Mouse (Mus musculus) ZHBTc4 (cell line): ENCODE data around the gene Fam107b.
A peak's percentile ranks its signal among the peaks of the same experiment; 100 is the strongest.

ENCODE experiments used
- DNase-seq: peaks from one replicate; pipeline ENCODE4 v3.0.0-alpha.2; 2011; ENCODE audit warnings: low read depth, low spot score

The Fam107b gene

GRCm38 (mm10) chr2:3738734-3739133, 168.4 kb downstream of the Fam107b start:
- DNase-seq: no peak

GRCm38 (mm10) chr2:3739351-3739961, 169.2 kb downstream of the Fam107b start:
- DNase-seq: no peak

- DNase-seq: no peak
Observed at GRCm38 (mm10) chr2:3740256-3740655, 170.0 kb downstream of the Fam107b start.

- no peak for DNase-seq
Observed at GRCm38 (mm10) chr2:3740670-3741069, 170.4 kb downstream of the Fam107b start.

GRCm38 (mm10) chr2:3742519-3742918, 172.2 kb downstream of the Fam107b start:
- no peak for DNase-seq

DNA sequence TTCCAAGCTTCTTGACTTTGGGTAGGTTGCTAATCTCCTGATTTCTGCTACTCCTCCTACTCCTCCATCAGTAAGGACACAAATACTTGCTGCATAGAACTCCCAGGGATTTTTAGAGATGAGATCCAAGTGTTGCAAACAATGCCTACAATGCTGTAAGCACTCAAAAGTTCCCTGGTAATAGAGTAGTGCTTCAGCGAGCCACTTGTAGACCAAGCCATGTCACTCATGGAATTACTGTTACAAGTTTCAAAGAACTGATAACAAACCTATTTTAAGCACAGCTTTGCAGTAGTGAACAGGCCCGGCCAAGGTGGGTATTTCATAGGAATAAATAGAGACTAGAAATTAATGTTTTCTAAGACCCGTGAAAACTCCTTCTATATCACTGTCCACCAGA, 174.8 kb downstream of the Fam107b start:
- no peak for DNase-seq

DNA sequence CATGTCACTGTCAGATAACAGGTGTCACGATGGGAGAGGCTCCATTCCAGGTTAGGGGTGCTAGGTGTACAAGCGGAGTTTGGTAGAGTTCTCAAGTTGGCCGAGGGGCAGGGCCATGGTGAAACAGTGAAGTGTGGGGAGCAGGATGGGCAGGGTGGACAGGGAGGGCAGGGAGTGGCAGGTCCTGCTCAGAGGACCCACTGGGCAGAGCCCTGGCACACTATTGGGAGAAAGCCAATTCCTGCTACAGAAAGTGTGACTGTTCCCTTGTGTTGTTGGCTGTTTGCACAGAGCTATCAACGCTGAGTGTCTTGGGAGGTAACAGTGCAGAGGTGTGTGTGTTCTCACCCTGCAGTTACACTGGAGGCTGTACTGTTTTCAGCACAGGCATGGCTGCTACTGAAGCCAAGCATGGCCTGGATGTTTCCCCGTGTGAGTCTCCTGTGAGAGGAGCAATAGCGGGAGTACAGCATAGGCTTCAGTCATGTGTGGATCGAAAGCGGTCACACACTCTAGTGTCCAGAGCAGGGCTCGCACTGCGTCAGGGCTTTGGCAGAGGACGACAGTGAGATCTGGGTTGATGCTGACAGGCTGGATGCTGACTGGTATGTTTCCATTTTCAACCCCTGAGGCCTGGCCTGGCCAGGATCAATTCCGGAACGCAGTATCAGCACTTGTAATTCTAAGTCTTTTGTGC, 175.8 kb downstream of the Fam107b start:
- DNase-seq: no peak

DNA sequence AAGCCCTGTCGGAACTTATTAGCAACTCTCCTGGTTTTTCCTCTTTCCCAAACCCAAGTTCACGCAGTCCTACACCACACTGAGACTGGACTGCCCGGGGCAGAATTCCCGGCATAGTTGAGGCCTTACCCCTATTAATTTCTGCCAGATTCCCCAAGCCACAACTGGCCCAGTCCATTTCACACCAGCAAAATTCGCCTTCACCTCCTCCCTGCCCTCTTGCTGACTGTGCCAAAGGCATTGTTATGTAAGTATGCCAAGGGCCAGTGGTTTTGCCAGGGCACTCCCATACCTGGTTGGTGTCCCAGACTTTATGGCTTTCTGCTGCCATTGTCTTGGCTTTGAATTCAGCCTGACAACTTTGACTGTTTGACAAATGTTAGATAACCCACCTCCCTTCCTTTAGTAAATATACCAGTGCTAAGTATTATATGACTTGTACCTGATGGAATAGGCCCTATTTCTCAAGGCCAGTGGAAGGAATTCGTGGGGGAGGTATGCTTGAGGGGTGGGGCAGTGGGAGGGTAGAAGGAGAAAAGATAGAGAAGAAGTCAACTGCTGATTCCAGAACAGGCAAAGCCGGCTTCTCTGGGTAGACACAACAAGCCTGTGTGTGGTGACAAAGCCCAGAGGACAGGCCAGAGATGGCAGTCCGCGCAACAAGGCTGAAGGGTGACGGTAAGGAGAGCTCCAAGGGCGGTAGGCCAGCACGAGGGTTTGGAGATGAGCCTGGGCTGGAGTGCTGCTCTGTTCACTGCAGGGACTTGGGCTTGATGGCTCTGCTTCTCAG, 178.6 kb downstream of the Fam107b start:
- DNase-seq: peak; percentile 39

DNA sequence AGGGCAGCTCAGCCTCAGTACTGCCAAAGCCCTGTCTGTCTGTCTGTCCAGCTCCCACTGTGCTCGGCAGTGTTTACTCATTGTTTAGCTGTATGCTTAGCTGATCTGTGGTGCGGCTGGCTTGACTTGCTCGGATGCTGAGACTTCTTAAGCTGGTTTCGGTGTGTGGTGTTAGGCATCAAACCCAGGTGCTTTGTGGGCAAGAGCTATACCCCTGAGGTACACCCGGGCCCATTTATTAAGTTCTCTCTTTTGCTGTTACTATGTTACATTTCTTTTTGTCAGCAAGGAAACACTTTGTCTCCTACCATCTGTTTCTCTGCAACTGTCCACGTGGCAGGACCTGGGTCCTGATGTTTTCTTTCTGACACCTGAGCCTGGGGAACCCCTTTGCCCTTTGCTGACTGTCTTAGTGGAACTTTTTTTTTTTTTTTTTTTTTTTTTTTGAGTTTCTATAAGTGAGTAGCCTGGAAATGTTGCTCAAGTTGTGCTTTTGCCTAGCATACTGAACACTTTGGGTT, 179.3 kb downstream of the Fam107b start:
- no peak for DNase-seq

DNA sequence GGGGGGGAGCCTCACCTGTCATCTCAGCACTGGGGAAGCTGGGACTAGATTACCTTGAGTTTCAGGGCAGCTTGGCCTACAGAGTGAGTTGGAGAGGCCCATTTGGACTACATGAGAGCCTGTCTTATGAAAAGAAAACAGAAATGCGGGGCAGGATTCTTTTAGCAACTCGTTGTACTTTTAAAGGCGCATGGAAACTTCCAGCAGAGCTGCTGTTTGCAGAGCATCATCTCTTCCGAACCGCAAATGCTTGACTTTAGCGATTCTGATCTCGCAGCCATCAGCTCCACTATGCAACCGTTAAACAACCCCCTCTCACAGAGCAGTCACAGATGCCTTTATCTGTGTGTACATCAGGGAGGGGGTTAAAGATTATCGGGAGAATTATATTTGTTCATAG, 179.8 kb downstream of the Fam107b start:
- DNase-seq: no peak

GRCm38 (mm10) chr2:3752365-3752764, 182.1 kb downstream of the Fam107b start:
- DNase-seq: no peak

DNA sequence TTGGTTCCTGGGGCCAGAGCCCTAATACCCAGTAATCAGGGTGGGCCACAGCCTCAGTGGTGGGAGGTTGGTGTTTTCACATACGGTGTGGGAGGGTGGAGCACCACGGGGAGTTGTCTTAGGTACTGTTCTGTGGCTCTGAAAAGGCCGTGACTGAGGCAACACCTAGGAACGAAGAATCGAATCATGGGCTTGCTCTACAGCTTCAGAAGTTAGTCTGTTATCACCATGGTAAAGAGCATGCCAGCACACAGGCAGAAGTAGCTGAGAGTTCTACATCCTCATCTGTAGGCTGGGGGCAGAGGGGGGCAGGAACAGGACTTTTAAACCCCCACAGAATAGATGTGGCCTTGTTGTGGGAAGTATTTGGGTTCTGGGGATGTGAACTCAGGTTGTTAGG, 182.6 kb downstream of the Fam107b start:
- no peak for DNase-seq

DNA sequence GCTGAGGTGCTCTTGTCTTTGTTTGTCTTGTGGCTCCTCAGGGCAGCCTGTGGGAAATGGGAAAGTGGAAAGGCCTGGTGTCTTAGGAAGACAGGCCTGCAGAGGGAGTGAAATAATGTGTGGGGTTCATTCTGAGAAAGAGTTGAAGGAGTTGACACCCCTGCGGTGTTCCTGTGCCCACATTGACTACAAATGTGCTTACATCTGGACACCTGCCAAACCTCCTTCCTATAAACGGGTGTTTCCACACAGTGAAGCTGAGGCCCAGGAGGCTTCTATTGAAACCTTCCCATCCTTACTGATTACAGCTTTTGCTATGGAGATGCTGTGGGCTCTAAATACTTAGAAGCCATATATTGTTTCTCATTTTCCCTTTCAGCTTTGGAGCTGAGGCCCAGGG, 183.5 kb downstream of the Fam107b start:
- no peak for DNase-seq

GRCm38 (mm10) chr2:3755936-3756335, 185.6 kb downstream of the Fam107b start:
- no peak for DNase-seq

DNA sequence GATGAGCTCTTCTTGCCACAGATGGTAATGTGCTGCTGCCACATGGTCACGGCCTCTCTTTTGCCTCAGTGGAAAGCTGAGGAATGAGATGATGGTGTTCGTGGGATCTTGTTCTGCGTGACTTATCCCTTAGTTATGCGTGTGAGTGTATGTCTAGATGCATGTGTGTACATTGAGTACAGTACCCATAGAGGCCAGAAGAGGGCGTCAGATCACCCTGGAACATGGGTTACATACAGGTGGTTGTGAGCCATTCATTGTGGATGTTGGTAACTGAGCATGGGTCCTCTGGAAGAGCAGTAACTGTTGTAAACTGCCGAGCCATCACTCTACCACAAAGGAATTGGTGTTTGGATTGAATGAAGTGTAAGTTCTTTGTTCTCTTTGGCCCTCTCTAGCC, 188.1 kb downstream of the Fam107b start:
- DNase-seq: peak; percentile 29

GRCm38 (mm10) chr2:3760234-3760836, 190.0 kb downstream of the Fam107b start:
- DNase-seq: no peak

GRCm38 (mm10) chr2:3764136-3764535, 193.8 kb downstream of the Fam107b start:
- DNase-seq: no peak

DNA sequence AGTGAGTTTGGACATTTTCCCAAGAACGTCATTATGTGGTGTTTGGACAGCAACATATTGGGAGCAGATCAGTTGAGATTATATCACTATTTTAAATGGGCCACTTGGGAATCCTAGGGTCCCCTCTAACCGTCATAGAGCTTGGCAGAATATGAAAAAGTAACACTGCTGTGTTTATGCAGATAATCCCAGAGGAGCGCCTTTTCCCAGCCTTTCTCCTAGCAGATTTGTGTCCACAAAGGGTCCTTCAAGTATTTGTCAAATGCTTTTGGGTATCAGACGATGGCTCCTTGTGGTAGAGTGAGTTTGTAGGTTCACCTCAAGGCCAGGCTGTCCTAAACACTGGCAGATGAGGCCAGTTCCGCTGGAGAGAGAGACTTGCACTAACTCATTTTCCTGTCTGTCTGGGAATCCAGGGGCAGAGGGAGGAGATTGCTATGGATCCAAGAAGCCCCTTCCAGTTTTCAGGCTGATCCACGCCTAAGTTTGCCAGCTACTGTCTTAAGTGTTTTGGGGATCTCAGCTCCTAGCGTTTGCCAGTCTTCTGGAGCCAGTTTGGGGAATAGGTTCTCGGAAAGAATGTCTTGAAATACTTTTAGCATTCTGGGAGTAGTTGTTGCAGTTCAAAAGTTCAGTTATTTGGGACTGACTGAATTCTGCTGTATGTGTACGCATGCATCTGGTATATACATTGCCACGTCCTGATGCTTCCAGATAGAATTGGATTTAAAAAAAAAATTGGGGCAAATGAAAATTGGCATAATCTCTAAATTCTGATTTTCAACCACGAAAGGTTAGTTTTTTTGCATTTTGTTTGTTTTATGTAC, 195.9 kb downstream of the Fam107b start:
- no peak for DNase-seq

- peak; percentile 81 for DNase-seq
Observed at GRCm38 (mm10) chr2:3769260-3769659, 199.0 kb downstream of the Fam107b start.

DNA sequence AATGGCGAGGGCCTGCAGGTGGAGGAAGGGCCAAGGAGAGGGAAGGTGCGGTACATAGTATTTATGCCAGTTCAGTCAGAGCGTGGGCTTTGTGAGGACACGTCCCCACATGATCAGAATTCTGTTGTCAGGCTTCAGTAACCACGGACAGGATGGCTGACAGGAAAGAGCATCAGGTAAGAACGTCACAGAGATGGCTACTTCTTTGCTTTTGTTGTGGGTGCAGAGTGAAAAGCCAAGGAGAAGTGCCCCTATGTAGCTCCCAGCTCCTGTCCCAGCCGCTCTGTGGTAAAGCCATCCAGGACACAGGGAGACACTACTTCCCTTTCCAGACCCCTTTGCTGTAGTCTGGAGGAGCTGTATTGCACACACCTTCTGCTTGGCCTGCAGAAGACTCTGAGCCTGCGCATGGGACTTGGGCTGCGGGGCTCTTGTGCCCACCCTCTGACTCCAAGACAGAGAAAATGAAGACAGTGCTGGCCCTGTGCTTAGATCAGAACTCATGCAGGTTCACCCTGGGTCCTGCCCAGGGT, 199.6 kb downstream of the Fam107b start:
- no peak for DNase-seq

- no peak for DNase-seq
Observed at GRCm38 (mm10) chr2:3770383-3770782, 200.1 kb downstream of the Fam107b start.
